Mouse (Mus musculus): ENCODE results near the gene Trpv2.

Trpv2 gene

GRCm38 (mm10) chr11:62573959-62574702 is at the start of gene Trpv2:
Trpv2 (plus strand) TSS chr11:62574486.
- in situ Hi-C loops (cut with MboI, MseI) = no loop called here

GRCm38 (mm10) chr11:62537089-62537488 is 37.2 kb upstream of the Trpv2 start:
- in situ Hi-C loops (cut with MboI, MseI) = no loop called here

GRCm38 (mm10) chr11:62537590-62537989 is 36.7 kb upstream of the Trpv2 start:
- in situ Hi-C loops (cut with MboI, MseI) = no loop called here

DNA sequence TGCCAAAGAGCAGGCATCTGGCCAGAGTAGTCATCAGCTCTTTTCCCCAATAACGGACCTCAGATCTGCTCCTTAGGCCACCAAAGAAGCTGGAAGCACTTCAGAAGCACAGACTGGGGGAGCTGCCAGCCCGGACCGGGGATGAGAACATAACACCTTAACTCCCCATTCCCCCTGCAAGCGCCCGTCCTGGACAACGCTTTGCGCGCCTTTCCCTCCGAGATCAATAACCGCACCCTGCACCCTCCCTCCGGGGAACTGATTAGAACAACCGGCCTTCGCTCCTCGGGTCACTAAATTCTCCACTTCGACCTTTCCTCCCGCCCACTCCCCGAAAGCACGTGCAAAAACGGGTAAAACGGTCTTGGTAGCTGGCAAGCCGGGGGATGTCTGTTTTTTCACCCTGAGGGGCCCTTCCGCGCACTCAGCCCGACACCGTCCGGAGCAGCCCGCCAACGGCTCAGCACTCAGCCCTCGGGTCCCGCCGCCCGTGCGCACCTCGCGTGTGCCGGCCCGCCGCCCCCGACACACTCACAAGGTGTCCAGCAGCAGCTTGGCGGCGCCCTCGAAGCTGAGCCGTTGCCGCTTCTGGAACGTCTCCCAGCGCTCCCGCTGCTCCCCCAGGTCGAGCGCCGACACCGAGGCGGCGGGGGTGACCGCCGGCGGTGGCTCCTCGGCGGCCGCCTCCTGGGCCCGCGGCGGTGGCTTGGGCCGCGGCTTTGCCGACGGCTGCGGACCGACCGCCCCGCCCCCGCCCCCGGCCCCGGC is 35.8 kb upstream of the Trpv2 start:
- in situ Hi-C loops (cut with MboI, MseI) = no loop called here

- in situ Hi-C loops (cut with MboI, MseI) = no loop called here
Observed at GRCm38 (mm10) chr11:62539089-62539890, 35.0 kb upstream of the Trpv2 start, which contains the start of gene Cenpv. Cenpv (minus strand) TSS chr11:62539261.

DNA sequence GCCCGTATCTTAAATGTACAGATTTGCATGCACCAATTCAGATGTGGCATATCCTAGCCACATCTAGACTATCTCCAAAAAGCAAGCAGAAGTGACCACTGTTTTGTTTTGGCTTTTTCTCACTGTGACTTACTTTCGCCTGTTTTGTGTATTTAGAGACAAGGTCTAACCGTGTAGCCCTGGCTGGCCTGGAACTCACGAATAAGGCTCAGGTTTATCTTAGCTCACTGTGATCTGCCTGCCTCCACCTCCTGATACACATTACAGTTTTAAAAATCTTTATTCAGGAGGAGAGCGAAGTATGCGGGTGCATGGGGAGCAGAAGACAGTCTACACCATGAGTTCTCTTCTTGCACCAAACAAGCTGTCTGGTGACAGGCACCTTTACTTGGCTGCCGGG is 34.1 kb upstream of the Trpv2 start:
- in situ Hi-C loops (cut with MboI, MseI) = no loop called here

DNA sequence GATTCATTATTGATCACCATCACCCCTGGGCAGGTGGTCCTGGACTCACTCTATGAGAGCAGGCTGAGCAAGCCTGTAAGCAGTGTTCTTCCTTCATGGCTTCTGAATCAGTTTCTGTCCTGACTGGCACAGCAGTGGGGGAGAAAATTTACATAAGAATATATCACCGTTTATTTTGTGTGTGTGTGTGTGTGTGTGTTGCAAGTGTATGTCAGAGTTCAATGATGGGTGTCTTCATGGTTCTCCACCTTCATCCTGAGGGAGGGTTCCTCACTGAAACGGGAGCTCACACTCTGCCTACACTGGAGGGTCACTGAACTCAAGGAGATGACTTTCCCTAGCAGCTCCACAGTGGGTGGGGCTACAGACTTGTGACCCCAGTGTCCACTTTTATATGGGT is 33.3 kb upstream of the Trpv2 start:
- in situ Hi-C loops (cut with MboI, MseI) = no loop called here

GRCm38 (mm10) chr11:62541581-62541980 is 32.7 kb upstream of the Trpv2 start:
- in situ Hi-C loops (cut with MboI, MseI) = no loop called here

DNA sequence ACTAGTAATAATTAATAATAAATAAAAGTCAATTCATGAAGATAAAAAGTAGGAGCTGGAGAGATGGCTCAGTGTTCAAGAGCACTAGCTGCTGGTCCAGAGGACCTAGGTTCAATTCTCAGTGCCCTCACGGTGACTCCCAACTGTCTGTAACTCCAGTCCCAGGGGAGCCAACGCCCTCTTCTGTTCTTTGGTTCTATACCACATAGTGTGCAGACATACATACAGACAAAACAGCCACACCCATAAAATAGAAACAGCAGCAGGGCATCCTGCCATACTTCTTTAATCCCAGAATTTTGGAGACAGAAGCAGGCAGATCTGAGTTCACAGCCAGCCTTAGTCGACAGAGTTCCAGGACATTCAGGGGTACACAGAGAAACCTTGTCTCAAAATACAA is 30.3 kb upstream of the Trpv2 start:
- in situ Hi-C loops (cut with MboI, MseI) = no loop called here

GRCm38 (mm10) chr11:62549782-62550181 is 24.5 kb upstream of the Trpv2 start:
- in situ Hi-C loops (cut with MboI, MseI) = no loop called here

DNA sequence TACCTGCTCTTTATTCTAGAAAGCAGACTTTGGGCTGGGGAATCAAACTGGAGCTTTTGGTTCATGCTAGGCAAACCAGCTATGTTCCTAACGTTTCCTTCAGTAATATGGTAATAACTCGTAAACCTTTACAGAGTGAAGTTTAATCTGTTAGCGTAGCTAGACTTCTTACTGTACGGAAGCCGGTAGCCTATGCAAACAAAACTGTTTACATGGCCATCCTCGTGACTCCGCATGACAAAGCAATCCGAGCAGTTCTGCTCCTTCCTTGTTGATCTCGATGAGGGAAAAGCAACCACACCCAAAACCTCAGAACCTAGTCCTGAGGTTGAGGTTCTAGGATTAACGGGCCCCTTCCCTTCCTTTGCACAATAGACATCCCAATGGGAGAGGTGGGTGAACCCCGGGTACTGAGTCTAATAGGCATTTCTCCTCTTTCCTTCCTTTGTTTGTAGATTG is 24.0 kb upstream of the Trpv2 start:
- in situ Hi-C loops (cut with MboI, MseI) = no loop called here

DNA sequence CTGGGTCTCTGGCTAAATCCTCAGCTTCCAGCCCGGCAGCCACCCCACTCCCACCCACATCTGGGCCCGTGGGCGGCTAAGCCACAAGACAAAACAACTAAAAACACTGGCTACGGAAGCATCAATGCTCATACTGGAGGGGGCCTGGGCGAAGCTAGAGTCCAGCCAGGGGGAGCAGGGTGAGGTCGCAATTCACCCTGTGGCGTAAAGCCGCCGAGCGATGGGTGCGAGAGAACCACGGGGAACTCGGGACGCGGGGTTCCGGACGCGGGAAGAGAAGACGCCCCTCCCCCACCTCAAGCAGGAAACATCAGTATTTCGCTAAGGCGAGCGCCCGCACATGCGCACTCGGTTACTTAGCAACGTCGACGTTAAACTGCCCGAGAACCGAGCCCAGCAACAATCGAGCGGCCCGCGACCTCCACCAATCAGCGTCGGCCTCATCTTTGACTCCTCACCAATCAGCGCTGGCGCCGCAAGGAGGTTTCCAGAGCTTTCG is 23.5 kb upstream of the Trpv2 start, which contains the start of gene Ubb:
TSS of gene Ubb (plus strand) at position 445 of the 499 bp plus-strand sequence.
- in situ Hi-C loops (cut with MboI, MseI) = no loop called here

GRCm38 (mm10) chr11:62551226-62552119 is 22.8 kb upstream of the Trpv2 start:
- in situ Hi-C loops (cut with MboI, MseI) = no loop called here

- in situ Hi-C loops (cut with MboI, MseI) = no loop called here
Observed at GRCm38 (mm10) chr11:62553186-62553585, 21.1 kb upstream of the Trpv2 start.

- in situ Hi-C loops (cut with MboI, MseI) = no loop called here
Observed at GRCm38 (mm10) chr11:62553633-62554032, 20.7 kb upstream of the Trpv2 start.

DNA sequence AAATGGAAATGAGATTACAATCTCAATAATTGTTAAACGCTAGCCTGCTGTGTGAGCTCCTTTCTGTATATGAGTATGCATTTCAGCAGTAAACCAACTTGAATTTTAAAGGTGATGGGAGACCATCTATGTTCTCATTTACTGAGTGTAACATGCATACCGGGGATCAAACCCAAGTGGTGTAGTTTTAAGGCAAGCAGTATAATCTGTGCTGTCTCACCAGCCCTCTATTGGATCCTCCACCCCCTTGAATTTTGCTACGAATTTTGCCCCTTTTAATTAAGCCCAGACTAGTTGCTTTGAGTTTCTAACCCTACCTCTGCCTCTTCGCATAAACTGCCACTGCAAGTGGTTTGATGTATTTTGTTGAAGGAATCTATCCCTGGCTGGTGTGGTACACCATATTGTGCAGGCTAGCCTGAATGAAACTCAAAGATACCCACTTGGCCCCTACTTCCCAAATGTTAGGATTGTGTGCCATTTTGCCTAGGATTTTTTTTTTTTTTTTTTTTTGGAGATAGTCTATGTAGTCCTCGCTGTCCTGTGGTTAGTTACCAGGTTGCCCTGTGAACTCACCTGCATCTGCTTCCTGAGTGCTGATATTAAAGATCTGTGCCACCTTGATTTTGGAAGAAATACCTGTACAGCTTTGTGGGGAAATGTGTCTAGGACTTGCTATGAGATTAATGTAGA is 20.0 kb upstream of the Trpv2 start:
- in situ Hi-C loops (cut with MboI, MseI) = no loop called here

- in situ Hi-C loops (cut with MboI, MseI) = no loop called here
Observed at GRCm38 (mm10) chr11:62554934-62555517, 19.3 kb upstream of the Trpv2 start.

GRCm38 (mm10) chr11:62555896-62556412 is 18.3 kb upstream of the Trpv2 start:
- in situ Hi-C loops (cut with MboI, MseI) = no loop called here

DNA sequence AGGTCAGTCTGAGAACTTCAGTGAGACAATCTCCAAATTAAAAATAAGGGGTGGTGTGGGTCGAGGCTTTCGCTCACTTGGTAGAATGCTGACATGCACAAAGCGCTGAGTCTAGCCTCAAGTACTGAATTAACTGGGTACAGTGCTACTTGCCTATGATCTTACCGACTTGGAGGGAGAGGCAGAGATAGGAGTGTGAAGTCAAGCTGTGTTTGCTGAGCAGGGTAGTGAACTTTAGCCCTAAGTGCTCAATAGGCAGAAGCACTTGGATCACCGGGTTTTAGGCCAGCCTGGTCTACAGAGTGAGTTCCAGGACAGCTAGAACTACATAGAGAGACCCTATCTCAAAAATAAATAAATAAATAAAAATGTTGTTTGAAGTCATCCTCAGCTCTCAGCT is 17.1 kb upstream of the Trpv2 start:
- in situ Hi-C loops (cut with MboI, MseI) = no loop called here
